49 mouse cellular contexts compared by ENCODE assay signal in genomic region chr14:54792166-54792565, GRCm38 (mm10). TPM values are rescaled to one million over a fixed set of nuclear protein-coding genes. Genes with fewer than 3 reads are reported as not detected.
"Had no signal": no experiment of that assay in that cellular context is flagged by ENCODE, and none has a peak within 500 bp of the region (broad histone marks: within the 10 kb centered on the region; RNA-seq: fewer than 3 reads in every experiment).

No protein-coding gene starts in this region.

- H3K36me3 ChIP-seq: heart, embryonic 12.5 days; heart, embryonic 13.5 days; heart, embryonic 15.5 days; hindbrain, embryonic 10.5 days; hindbrain, embryonic 12.5 days; hindbrain, embryonic 13.5 days; hindbrain, embryonic 15.5 days; intestine, embryonic 15.5 days; kidney, embryonic 15.5 days had no signal

- H3K9ac ChIP-seq: heart, embryonic 12.5 days; heart, embryonic 13.5 days; heart, embryonic 15.5 days; hindbrain, embryonic 12.5 days; hindbrain, embryonic 13.5 days; hindbrain, embryonic 14.5 days; hindbrain, embryonic 15.5 days; intestine, embryonic 15.5 days; kidney, embryonic 15.5 days had no signal

- H3K4me2 ChIP-seq: heart, embryonic 11.5 days; heart, embryonic 12.5 days; heart, embryonic 13.5 days; heart, embryonic 15.5 days; hindbrain, embryonic 12.5 days; hindbrain, embryonic 13.5 days; hindbrain, embryonic 14.5 days; hindbrain, embryonic 15.5 days; intestine, embryonic 15.5 days; kidney, embryonic 15.5 days had no signal

- DNase-seq: heart, postnatal 10 days; heart, postnatal 14 days; heart, postnatal 36 days; heart, postnatal 4 days; kidney, adult 11 months; kidney, adult 18-20 months; kidney, adult 2 months; kidney, adult 8-10 months; kidney, adult 9 months; kidney, postnatal 10 days; kidney, postnatal 14 days; kidney, postnatal 25 days; kidney, postnatal 36 days; kidney, postnatal 4 days; layer of hippocampus, adult 9-11 months; layer of hippocampus, postnatal 36 days had no signal

- H3K27me3 ChIP-seq: heart, embryonic 12.5 days; heart, embryonic 13.5 days; hindbrain, embryonic 12.5 days; hindbrain, embryonic 15.5 days; intestine, embryonic 15.5 days; kidney, embryonic 15.5 days had no signal

- ATAC-seq: hindbrain, embryonic 16.5 days; hindbrain, postnatal 0 days; inflammation-experienced regulatory T-cells, adult 6 months; intestine, embryonic 15.5 days; intestine, embryonic 16.5 days; intestine, postnatal 0 days had no signal

- H3K4me3 ChIP-seq: heart, embryonic 12.5 days; heart, embryonic 13.5 days; heart, embryonic 15.5 days; hindbrain, embryonic 10.5 days; hindbrain, embryonic 12.5 days; hindbrain, embryonic 13.5 days; hindbrain, embryonic 15.5 days; intestine, embryonic 15.5 days; kidney, embryonic 15.5 days; layer of hippocampus, adult 2 months; left cerebral cortex, adult 2 months had no signal

- H3K4me1 ChIP-seq: heart, embryonic 13.5 days; heart, embryonic 15.5 days; hindbrain, embryonic 10.5 days; hindbrain, embryonic 12.5 days; hindbrain, embryonic 13.5 days; hindbrain, embryonic 15.5 days; intestine, embryonic 15.5 days; kidney, embryonic 15.5 days had no signal

- H3K9me3 ChIP-seq: heart, embryonic 13.5 days; heart, embryonic 15.5 days; hindbrain, embryonic 10.5 days; hindbrain, embryonic 12.5 days; hindbrain, embryonic 13.5 days; hindbrain, embryonic 15.5 days; intestine, embryonic 15.5 days; kidney, embryonic 15.5 days had no signal

- H3K27ac ChIP-seq: heart, embryonic 13.5 days; heart, embryonic 15.5 days; hindbrain, embryonic 10.5 days; hindbrain, embryonic 12.5 days; hindbrain, embryonic 13.5 days; hindbrain, embryonic 14.5 days; hindbrain, embryonic 15.5 days; hindbrain, postnatal 0 days; intestine, embryonic 15.5 days; kidney, embryonic 15.5 days; kidney, postnatal 0 days; layer of hippocampus, adult 2 months; left cerebral cortex, adult 2 months had no signal

RNA-seq across cellular contexts. Expression of gene Rnf212b, which starts 21.8 kb away (rescaled TPM):
- total RNA-seq: heart, postnatal 10 days; heart, postnatal 14 days; heart, postnatal 25 days; heart, postnatal 36 days; heart, postnatal 4 days; hematopoietic stem cell, adult 5-6 weeks; hindbrain, postnatal 0 days; layer of hippocampus, adult 18-20 months; layer of hippocampus, adult 2 months; layer of hippocampus, adult 8-10 months; layer of hippocampus, postnatal 10 days; layer of hippocampus, postnatal 14 days; layer of hippocampus, postnatal 25 days; layer of hippocampus, postnatal 36 days; left cerebral cortex, adult 18-20 months; left cerebral cortex, adult 2 months had no signal
- polyA plus RNA-seq: heart, embryonic 11.5 days; heart, embryonic 12.5 days; heart, embryonic 13.5 days; heart, embryonic 14.5 days; heart, embryonic 15.5 days; heart, embryonic 16.5 days; hindbrain, embryonic 10.5 days; hindbrain, embryonic 11.5 days; hindbrain, embryonic 12.5 days; hindbrain, embryonic 13.5 days; hindbrain, embryonic 14.5 days; hindbrain, embryonic 15.5 days; hindbrain, embryonic 16.5 days; hindbrain, postnatal 0 days; inflammation-experienced regulatory T-cells, adult 6 months; intestine, embryonic 14.5 days; intestine, embryonic 15.5 days; intestine, embryonic 16.5 days; intestine, postnatal 0 days; kidney, embryonic 14.5 days; kidney, embryonic 15.5 days; large intestine, adult 2 months had no signal
